Mouse (Mus musculus) thymus, postnatal 25 days (tissue): ENCODE measurements around the gene Hist1h3c.

Source experiments
- DNase-seq: peaks from one replicate; pipeline ENCODE4 v3.0.0; 2022

Hist1h3c gene

DNA sequence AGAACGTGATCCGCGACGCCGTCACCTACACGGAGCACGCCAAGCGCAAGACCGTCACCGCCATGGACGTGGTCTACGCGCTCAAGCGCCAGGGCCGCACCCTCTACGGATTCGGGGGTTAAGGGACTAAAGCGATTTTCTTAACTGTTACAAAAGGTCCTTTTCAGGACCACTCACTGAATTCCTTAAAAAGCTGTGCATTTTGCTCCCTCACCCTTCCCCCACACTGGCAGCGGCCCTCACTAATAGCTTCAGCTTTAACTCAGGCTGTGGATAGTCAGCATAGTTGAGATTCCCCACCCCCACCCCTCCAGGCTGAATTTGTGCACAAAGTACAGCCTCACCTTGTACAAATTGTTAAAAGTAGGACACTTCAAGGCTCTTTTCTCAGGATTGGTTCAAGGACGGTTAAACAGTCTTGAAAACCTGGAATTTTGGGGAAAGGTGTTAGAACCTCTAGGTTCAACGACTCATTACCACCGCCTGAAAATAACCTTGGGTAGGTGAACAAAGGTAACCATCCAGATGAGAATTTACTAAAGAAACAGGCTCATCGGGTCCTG is 11.9 kb upstream of the Hist1h3c start:
- no peak for DNase-seq

DNA sequence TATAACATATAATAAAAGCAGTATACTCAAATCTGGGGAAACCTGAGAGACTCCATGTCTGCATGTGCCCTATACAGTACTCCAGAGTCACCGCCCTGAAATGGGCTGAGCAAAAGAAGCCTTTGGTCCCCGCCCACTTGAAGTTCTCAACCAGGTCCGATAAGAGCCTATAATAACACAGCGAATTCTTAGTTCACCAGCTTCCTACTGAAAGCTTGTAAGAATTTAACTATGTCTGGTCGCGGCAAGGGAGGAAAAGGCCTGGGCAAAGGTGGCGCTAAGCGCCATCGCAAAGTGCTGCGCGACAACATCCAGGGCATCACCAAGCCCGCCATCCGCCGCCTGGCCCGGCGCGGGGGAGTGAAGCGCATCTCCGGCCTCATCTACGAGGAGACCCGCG is 11.4 kb upstream of the Hist1h3c start, which contains the start of gene Hist1h4b:
TSS of gene Hist1h4b (plus strand) at position 224 of the 400 bp plus-strand sequence.
- DNase-seq = peak; percentile 93

- no peak for DNase-seq
Observed at GRCm38 (mm10) chr13:23755000-23755399, 9.6 kb upstream of the Hist1h3c start.

- DNase-seq = no peak
Observed at GRCm38 (mm10) chr13:23753314-23754078, 8.1 kb upstream of the Hist1h3c start.

DNA sequence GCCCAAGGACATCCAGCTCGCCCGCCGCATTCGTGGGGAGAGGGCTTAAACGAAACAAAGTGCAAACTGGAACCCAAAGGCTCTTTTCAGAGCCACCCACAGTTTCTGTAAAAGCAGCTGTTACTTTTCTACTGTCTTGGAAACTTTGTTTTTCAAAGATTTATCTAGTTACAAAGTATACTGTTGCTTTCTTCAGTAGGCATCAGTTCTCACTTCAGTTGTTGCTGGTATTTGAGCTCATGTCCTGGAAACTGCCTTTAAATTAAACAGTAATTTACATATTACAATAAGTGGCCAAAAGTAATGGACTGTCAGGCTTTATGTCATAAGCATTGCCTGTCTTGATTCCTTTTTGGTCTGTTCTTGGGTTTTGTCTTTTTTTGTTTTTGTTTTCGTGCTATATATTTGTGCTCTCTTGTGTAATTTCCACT is 7.4 kb upstream of the Hist1h3c start:
- DNase-seq = no peak

GRCm38 (mm10) chr13:23752067-23752741 is 6.8 kb upstream of the Hist1h3c start, which contains the start of gene Hist1h3b:
Gene Hist1h3b, plus strand, starts transcription at chr13:23752267.
- DNase-seq = peak; percentile 88

- DNase-seq = no peak
Observed at GRCm38 (mm10) chr13:23751478-23751956, 6.1 kb upstream of the Hist1h3c start.

DNA sequence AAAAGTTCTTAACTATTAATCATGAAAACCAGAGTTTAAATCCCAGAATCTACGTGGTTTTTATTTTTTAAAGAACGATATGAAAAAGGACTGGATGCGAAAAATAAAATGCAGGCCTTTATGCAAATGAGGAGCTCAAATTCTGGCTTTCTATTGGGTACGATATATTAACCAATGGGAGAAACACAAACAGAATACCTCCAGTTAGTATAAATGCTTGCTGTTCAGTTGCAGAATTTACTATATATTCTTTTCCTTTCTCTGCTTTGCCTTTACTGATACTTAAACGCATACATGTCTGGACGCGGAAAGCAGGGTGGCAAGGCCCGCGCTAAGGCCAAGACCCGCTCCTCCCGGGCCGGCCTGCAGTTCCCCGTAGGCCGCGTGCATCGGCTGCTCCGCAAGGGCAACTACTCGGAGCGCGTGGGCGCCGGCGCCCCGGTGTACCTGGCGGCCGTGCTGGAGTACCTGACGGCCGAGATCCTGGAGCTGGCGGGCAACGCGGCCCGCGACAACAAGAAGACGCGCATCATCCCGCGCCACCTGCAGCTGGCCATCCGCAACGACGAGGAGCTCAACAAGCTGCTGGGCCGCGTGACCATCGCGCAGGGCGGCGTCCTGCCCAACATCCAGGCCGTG is 5.6 kb upstream of the Hist1h3c start, which contains the start of gene Hist1h2ab:
TSS of gene Hist1h2ab (plus strand) at position 288 of the 639 bp plus-strand sequence.
- peak; percentile 80 for DNase-seq

GRCm38 (mm10) chr13:23749563-23750121 is 4.2 kb upstream of the Hist1h3c start:
- no peak for DNase-seq

- DNase-seq = no peak
Observed at GRCm38 (mm10) chr13:23747892-23748288, 2.5 kb upstream of the Hist1h3c start.

GRCm38 (mm10) chr13:23747081-23747891 is 1.9 kb upstream of the Hist1h3c start:
- DNase-seq = no peak

DNA sequence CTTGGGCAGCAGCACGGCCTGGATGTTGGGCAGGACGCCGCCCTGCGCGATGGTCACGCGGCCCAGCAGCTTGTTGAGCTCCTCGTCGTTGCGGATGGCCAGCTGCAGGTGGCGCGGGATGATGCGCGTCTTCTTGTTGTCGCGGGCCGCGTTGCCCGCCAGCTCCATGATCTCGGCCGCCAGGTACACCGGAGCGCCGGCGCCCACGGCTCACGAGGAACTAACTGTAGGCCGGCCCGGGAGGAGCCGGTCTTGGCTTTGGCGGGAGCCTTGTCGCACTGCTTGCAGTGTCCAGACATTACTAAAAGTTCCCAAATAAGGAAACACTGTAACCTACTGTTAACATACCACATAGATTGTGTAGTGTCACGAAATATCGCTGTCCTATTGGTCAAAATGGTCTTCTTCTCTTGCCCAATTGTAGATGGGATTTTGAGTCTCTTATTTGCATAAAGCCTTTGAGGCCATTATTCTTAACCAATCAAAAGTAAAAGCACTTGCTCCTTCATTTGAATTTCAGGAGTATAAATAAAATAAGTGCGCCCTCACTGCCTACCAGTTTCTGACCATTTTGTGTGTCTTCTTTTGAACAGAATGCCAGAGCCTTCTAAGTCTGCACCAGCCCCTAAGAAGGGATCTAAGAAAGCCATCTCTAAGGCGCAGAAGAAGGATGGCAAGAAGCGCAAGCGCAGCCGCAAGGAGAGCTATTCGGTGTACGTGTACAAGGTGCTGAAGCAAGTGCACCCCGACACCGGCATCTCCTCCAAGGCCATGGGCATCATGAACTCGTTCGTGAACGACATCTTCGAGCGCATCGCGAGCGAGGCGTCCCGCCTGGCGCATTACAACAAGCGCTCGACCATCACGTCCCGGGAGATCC is 1.0 kb upstream of the Hist1h3c start, which contains the start of gene Hist1h2bb:
TSS of gene Hist1h2bb (plus strand) at position 534 of the 880 bp plus-strand sequence.
- DNase-seq = peak; percentile 81

- peak; percentile 34 for DNase-seq
Observed at GRCm38 (mm10) chr13:23744421-23745380, 701 bp downstream of the Hist1h3c start.

- no peak for DNase-seq
Observed at GRCm38 (mm10) chr13:23743963-23744362, 1.4 kb downstream of the Hist1h3c start.

DNA sequence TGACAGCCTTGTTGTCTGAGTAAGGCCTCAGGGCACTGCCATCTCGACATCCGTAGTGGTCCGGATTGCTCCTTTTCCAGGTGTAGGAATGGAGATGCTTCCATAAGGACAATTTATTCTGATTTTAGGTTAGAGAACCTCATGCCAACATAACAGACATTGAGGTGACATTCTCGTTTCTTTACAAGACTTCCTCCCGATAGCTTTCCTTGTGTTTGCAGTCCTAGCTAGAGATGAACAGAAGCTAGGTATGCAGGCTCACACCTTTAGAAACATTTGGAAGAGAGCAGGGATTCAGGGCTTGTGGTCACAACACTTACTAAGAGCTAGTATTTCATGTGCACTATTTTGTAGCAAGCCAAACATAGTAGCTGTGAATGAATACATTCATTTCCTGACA is 2.2 kb downstream of the Hist1h3c start:
- no peak for DNase-seq

GRCm38 (mm10) chr13:23742007-23742406 is 3.4 kb downstream of the Hist1h3c start:
- no peak for DNase-seq

- DNase-seq = no peak
Observed at GRCm38 (mm10) chr13:23740910-23741309, 4.5 kb downstream of the Hist1h3c start.

DNA sequence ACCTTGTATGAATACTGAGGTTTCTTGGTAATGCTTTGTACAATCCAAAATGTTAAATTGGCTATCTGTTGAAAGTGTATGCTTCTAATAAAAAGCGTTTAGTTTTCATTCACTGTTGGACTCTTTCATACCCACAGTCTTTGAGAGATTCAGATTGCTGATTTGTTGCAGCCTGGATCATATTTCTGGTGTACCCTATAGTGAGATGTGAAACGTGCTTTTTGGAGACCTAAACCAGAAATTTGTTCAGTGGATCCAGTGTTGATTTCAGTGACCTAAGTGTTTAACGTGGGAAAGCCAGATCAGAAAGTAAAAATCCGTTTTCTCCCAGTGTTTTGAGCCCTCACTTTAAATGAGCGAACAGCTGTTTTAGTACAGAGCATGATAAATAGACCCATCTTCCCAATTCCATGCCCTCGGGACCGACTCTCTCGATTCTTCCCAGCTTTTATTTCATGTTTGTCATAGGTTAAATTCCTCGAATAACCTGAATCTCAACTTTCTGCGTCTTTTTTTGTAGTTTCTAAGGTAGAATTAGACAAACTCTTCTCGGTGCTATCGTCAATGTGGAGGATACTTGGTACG is 5.1 kb downstream of the Hist1h3c start:
- DNase-seq = no peak

DNA sequence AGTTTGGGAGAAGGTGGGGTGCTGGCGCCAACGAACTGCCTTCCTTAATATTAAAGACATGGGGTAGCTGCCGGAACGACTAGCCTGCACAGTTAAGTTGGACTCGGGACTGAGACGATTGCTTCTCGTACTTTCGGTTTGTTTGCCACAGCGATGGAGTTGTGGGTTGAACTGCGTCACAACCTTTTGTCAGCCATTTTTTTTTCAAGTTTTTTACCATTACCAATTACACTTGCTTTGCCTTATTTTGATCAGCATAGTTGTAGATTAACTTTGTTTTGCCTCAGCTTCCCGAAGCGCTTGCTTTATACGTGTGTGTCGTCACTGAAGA is 5.5 kb downstream of the Hist1h3c start:
- no peak for DNase-seq
